Mouse (Mus musculus) brain, embryonic 14.5 days (tissue): ENCODE results near the gene Ces1a. TPM values are rescaled to one million over a fixed set of nuclear protein-coding genes. Genes with fewer than 3 reads are reported as not detected.

ENCODE experiments used
- DNase-seq: peaks from one replicate; pipeline ENCODE4 v3.0.0-alpha.2; 2011; ENCODE audit warnings: low read depth
- CTCF ChIP-seq: fragments of 200-500 bp; IDR thresholded peaks from 2 replicates; pipeline ENCODE4 v1.5.1; 2012; ENCODE audit warnings: inconsistent platforms, mild to moderate bottlenecking, moderate library complexity, borderline replicate concordance; ENCODE audit not compliant: insufficient read depth, insufficient read length; ENCODE audit errors: extremely low read depth
- POLR2A ChIP-seq: fragments of 200-500 bp; IDR thresholded peaks from 2 replicates; pipeline ENCODE4 v1.6.1; 2012; ENCODE audit warnings: mild to moderate bottlenecking, inconsistent platforms, borderline replicate concordance; ENCODE audit not compliant: poor library complexity, insufficient read depth, insufficient read length, severe bottlenecking; ENCODE audit errors: extremely low read depth
- polyA plus RNA-seq: library from polyadenylated mRNA; depleted of rRNA; stranded (reverse); fragments of >200 nt; gene quantifications from 2 replicates; pipeline ENCODE4 v1.2.3, GENCODE M21; 2012; rRNA removed

Ces1a gene
- polyA plus RNA-seq, result not detected in 2 replicates

DNA sequence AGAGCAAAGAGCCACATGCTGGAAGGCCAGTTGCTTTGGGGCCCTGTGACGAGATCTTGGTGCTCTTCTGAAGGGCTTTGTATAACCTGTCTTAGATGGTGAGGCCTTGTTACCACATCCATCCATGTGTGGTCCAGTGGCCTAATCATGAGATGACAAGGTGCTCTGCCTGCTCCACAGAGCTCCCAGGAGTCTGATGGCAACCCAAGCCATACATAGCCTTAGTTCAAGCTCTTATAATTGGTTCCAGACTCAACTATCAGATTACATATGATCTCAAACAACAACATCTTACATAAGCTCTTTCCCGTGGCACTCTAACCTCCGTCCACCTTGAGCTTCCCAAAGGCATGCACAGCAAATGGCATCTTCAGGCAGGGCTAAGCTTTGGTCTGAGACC is at the start of gene Ces1a:
Ces1a (minus strand) TSS at position 101 of the 400 bp plus-strand sequence.
- TF ChIP-seq CTCF (no peak), POLR2A (no peak)
- no peak for DNase-seq

DNA sequence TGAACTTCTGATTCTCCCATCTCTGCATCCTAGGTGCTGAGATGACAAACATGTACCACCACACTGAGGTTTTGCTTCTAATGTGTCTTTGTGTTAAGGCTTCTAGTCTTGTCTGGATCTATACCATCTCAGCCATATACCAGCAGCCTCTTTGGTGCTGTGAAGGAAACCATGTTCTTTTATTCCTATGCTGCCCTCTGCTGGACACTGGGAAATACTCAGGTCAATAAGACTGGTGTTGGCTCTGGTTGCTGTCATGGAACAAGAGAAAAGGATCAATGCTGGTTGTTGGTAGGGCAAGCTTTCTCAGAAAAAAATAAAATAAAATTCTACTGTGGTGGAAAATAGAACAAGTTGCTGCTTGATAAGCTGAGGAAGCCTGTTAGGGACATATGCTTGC is 47.4 kb upstream of the Ces1a start:
- TF ChIP-seq POLR2A (no peak), CTCF (peak; percentile 56; the same call in 1 of the 2 replicates)
- DNase-seq, result peak; percentile 60

DNA sequence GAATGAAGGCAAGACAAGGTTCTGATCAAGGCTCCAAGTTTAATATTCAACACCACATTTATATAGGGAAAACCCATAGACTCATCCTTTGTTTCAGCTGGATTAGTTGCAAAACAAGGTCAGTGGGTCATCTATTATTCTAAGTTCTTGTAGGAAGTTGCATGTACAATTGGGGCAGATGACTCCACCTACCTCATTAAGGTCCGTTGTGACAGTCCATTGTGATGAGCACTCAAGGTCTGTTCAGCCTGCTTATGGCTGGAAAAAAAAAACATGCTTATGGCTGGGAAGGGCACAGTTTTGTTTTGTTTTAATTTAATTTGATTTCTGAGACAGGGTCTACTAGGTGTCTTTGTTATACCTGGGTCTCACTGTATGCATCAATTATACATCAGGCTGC is 43.3 kb upstream of the Ces1a start:
- no peak for DNase-seq
- TF ChIP-seq CTCF (no peak), POLR2A (no peak)

DNA sequence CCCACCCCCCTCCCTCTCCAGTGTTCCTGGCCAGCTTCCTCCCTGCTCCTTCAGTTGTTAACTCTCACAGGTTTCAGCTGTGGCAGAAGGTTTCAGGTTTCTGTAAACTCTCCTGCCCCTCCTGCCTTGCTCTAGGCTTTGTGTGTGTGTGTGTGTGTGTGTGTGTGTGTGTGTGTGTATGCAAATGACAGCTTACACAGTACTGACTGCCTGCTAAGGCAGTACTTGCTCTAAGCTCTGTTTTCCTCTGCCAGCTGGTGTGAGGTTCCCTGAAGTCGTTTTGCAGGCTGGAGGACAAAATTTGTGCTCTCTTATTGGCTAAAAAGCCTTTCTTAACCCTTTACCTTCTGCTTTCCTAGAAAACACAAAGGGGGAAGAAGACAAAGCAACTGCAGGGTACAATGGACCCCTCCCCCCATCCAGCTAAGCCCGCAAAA is 40.7 kb upstream of the Ces1a start:
- no peak for TF ChIP-seq POLR2A
- TF ChIP-seq CTCF, result no peak
- peak; percentile 59 for DNase-seq

DNA sequence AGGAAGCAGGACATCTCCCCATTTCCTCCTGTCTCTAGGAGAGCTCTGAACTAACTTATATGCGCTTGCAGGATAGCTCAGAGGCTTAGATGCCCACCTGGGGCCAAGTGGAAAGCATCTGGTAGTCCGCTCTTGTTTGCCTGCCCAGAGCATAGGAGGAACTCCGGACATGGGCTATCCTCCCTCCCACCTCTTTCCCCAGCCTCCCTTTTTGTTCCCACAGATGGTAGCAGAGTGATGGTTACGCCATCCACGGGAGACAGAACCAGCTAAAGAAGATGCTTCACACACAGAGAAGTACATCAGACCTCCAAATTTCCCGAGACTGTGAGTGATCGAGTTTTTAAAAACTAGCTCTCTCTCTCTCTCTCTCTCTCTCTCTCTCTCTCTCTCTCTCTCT is 40.2 kb upstream of the Ces1a start:
- TF ChIP-seq POLR2A (no peak), CTCF (no peak)
- DNase-seq, result peak; percentile 13

DNA sequence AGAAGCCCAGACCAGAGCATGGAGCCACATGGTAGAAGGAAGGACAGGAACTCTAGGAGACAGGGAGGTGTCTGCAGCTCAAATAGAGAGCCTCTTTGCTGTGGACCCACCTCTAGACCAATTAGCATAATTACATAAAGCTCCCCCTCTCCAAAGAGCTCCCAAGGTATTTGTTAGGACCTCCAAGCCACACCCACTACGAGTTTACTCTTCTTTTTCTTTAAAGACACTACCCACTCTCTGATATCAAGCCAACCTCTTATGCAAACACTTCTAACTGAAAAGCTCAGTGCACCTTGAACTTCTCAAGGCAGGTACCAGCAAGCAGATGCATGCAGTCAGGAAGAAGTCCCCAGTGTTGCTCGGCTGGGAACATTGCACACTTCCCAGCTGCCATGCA is 31.9 kb upstream of the Ces1a start, which contains the start of gene Ces1b:
Ces1b (minus strand) TSS at position 131 of the 400 bp plus-strand sequence.
- TF ChIP-seq CTCF (no peak), POLR2A (no peak)
- DNase-seq, result no peak

DNA sequence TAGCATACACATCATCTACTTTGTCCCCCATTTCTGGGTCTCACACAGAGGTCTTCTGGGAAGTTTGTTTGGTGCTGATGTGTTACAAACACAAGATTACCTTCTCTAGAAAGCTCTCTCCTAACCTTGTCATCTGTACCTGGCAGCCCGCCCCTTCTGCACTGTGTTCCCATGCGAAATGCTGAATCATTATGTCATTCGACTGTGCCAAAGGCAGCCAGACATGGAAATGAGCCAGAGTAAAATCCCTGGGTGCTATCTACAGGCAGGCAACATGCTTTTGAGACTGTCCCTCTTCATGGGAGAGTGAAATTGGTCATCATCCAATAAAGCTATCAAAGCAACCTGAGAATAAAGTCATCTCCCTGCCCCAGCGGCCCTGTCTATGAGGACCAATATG is 27.3 kb upstream of the Ces1a start:
- TF ChIP-seq POLR2A, result no peak
- TF ChIP-seq CTCF, result no peak
- DNase-seq, result no peak

DNA sequence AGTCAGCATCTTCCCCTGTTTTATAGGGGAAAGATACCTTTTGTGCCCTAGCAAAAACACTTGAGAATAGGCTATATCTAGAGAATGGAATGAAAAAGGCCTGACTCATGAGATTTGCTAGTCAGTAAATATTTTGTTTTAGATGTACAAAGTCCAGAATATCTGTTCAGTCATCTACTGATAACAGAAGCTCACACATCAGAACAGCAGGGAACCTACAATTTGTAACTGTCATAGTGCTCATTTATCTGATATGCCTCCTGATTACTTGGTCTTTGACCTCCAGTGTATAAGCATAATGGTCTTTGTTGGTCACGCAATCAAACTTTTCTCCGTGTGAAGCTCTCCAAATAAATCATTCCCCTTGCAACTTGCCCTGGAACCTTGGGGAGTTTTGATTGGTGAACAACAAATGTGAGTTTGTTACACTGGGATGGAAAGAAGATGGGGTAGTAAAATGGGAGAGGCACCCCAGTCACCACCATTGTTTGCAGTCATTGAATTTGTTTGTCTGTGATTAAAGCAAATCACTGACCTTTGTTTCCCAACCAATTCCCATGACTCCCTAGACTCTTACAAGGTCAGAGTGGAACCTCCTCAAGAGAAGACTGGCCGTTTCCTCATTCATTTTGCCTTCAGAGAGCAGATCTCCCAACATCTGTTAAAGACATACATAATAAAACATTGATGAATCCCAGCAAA is 15.6 kb upstream of the Ces1a start:
- DNase-seq, result no peak
- TF ChIP-seq POLR2A, result no peak
- TF ChIP-seq CTCF, result no peak

DNA sequence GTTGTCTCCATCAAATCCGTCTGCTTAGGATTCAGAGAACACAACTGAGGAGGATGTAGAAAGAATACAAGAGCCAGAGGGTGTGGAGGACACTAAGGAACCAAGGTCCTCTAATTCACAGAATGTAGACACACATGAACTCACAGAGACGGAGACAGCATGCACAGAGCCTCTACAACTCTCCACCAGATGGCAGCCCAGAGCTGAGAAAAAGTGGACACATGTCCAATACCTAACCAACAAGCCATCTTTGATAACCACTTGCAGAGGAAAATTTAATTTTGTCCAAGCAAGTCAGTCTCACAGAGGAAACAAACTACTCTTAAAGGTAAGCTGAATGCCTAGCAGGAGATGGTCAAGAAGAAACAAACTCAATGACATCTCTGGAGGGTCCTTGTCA is 11.2 kb upstream of the Ces1a start:
- DNase-seq, result peak; percentile 80
- TF ChIP-seq CTCF (peak; percentile 83), POLR2A (no peak)

DNA sequence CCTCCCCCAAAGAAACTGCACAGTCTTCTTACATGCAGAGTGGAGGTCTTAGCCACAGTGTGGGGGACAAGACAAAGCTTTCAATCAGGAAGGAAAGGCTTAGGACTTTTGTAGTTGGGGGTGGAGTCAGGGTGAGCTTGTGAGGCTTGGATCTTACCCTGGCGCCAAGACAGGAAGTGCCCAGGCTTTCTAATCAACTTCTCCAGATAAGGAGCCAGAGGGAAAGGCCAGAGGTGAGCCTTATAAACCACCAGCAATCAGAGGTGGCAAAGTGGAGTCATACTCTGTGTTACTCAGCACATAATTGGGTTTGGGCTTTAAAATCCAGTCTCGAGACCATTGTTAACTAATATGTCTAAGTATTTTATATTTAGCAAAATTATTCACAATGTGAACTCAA is 7.2 kb upstream of the Ces1a start:
- no peak for TF ChIP-seq CTCF
- no peak for DNase-seq

DNA sequence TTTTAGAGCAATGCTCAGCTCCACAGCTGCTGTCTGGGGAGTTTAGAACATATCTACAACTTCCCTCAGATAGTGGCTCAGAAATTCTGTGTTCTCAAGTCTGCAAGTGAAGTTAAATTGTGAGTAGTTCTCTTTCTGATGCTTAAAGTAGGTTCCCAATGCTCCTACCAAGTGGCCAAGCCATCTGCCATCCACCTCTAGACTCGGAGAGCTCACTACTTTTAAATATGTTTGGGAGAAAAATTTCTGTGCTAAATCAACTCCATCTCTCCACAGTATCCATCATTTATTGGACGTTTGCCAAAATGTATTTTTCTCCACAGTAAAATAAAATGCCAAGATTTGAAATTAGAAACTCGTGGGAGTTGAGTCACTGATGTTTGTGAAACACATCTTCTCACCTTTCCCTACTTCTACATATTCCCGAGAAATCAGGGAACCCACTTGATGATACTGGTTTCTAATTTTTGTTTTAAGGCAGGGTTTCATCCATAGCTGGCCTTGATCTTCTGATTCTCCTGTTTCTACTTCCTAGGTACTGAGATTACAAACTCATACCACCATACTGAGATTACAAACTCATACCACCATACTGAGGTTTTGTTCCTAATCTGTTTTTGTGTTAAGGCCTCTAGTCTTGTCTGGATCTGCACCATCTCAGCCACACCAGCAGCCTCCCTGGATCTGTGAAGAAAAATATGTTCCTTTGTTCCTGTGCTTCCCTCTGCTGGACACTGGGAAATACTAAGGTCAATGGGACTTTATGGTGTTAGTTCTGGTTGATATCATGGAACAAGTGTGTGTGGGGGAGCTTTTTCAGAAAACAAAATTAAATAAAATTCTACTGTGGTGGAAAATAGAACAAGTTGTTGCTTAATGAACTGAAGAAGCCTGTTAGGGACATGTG is 771 bp upstream of the Ces1a start:
- TF ChIP-seq CTCF, result no peak
- TF ChIP-seq POLR2A, result no peak
- no peak for DNase-seq

DNA sequence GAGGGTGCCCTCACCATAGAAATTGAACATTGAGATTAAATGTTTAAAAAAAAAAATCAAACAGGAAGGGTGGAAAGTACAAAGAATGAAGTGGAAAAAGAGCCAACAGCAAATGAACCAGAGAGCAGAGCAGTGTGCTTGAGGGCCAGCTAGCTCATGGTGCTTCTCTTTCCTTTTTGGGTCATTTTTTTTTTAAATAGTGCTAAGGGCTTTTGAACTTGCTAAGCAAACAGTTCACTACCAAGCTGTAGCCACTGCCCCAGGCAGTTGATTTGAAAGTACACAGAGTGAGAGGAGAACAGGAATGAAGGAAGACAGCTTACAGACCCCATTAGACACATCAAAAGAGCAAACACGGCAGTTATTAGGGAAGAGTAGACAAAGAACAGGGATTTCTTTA is 4.9 kb downstream of the Ces1a start:
- no peak for TF ChIP-seq POLR2A
- no peak for TF ChIP-seq CTCF

More for the DNA sequence above, 4.9 kb downstream of the Ces1a start:
- DNase-seq, result no peak
